Mouse (Mus musculus): ENCODE data around the gene Fancd2os. TPM values are rescaled to one million over a fixed set of nuclear protein-coding genes. Genes with fewer than 3 reads are reported as not detected.

Gene Fancd2os
- total RNA-seq, 1 experiment = 0.45 TPM

GRCm38 (mm10) chr6:113643967-113644366, 43.5 kb upstream of the Fancd2os start:
- Histone ChIP-seq H3K9me3 (ENCODE audit: control insufficient read depth, insufficient read depth, low read depth, low read length) (no peaks in the 10 kb centered on the region), H3K4me1 (ENCODE audit: control insufficient read depth in 2 of 2, insufficient read depth in 2 of 2, low read length in 2 of 2, poor library complexity in 1 of 2) (no peaks in the 10 kb centered on the region), H3K36me3 (ENCODE audit: control insufficient read depth, insufficient read depth, low read length, poor library complexity, severe bottlenecking) (no peaks in the 10 kb centered on the region), H3K4me3 (ENCODE audit: insufficient read depth in 1 of 2, low read depth in 1 of 2, low read length in 2 of 2, poor library complexity in 1 of 2, severe bottlenecking in 1 of 2) (no peak overlapping the region), H3K27ac (ENCODE audit: insufficient read depth, low read depth, low read length, poor library complexity, severe bottlenecking) (no peak overlapping the region), H3K9ac (ENCODE audit: insufficient read depth, low read depth, low read length, poor library complexity, severe bottlenecking) (no peak overlapping the region)
- no peak for TF ChIP-seq ZNF384 (IDR thresholded peaks at IDR 0.05; ENCODE audit: low read depth, low read length)
- in situ Hi-C loops (cut with MboI; ENCODE audit: low sequenced_read_pairs in 2 of 2, unreplicated experiment in 2 of 2) = no loop called here
- no peak for DNase-seq (ENCODE audit: low read depth, low spot score)

- DNase-seq (ENCODE audit: low read depth, low spot score) = no peak
- Histone ChIP-seq H3K9me3 (ENCODE audit: control insufficient read depth, insufficient read depth, low read depth, low read length) (no peaks in the 10 kb centered on the region), H3K27ac (ENCODE audit: insufficient read depth, low read depth, low read length, poor library complexity, severe bottlenecking) (no peak overlapping the region), H3K4me3 (ENCODE audit: insufficient read depth in 1 of 2, low read depth in 1 of 2, low read length in 2 of 2, poor library complexity in 1 of 2, severe bottlenecking in 1 of 2) (no peak overlapping the region), H3K36me3 (ENCODE audit: control insufficient read depth, insufficient read depth, low read length, poor library complexity, severe bottlenecking) (no peaks in the 10 kb centered on the region), H3K9ac (ENCODE audit: insufficient read depth, low read depth, low read length, poor library complexity, severe bottlenecking) (no peak overlapping the region), H3K4me1 (ENCODE audit: control insufficient read depth in 2 of 2, insufficient read depth in 2 of 2, low read length in 2 of 2, poor library complexity in 1 of 2) (no peaks in the 10 kb centered on the region)
- no peak for TF ChIP-seq ZC3H11A (IDR thresholded peaks at IDR 0.05; ENCODE audit: borderline replicate concordance, low read depth, low read length)
- no peak for TF ChIP-seq HCFC1 (IDR thresholded peaks at IDR 0.05; ENCODE audit: borderline replicate concordance, insufficient read depth, low read length)
- TF ChIP-seq CHD2 (IDR thresholded peaks at IDR 0.05; ENCODE audit: low read depth, low read length) = no peak
- no peak for TF ChIP-seq MAFK (IDR thresholded peaks at IDR 0.05; ENCODE audit: insufficient read depth, low read depth, low read length)
- TF ChIP-seq ZNF384 (IDR thresholded peaks at IDR 0.05; ENCODE audit: low read depth, low read length) = no peak
- in situ Hi-C loops (cut with MboI; ENCODE audit: low sequenced_read_pairs in 2 of 2, unreplicated experiment in 2 of 2) = no loop called here
Observed at GRCm38 (mm10) chr6:113643021-113643420, 42.5 kb upstream of the Fancd2os start.

- H3K4me3 ChIP-seq (ENCODE audit: insufficient read depth in 1 of 2, low read depth in 1 of 2, low read length in 2 of 2, poor library complexity in 1 of 2, severe bottlenecking in 1 of 2) = no peak overlapping the region
Observed at GRCm38 (mm10) chr6:113642605-113643004, 42.1 kb upstream of the Fancd2os start.

GRCm38 (mm10) chr6:113639201-113639600, 38.7 kb upstream of the Fancd2os start:
- H3K9me3 ChIP-seq (ENCODE audit: control insufficient read depth, insufficient read depth, low read depth, low read length) = no peaks in the 10 kb centered on the region
- no peak overlapping the region for H3K4me3 ChIP-seq (ENCODE audit: insufficient read depth in 1 of 2, low read depth in 1 of 2, low read length in 2 of 2, poor library complexity in 1 of 2, severe bottlenecking in 1 of 2)
- no peaks in the 10 kb centered on the region for H3K36me3 ChIP-seq (ENCODE audit: control insufficient read depth, insufficient read depth, low read length, poor library complexity, severe bottlenecking)
- no peak for DNase-seq (ENCODE audit: low read depth, low spot score)
- H3K27ac ChIP-seq (ENCODE audit: insufficient read depth, low read depth, low read length, poor library complexity, severe bottlenecking) = no peak overlapping the region
- 0 out of 4 replicates have a peak, but pooled peaks cover 0 to 2% of the 10 kb centered on the region in 2 experiments for H3K4me1 ChIP-seq (ENCODE audit: control insufficient read depth in 2 of 2, insufficient read depth in 2 of 2, low read length in 2 of 2, poor library complexity in 1 of 2)
- H3K9ac ChIP-seq (ENCODE audit: insufficient read depth, low read depth, low read length, poor library complexity, severe bottlenecking) = no peak overlapping the region
- in situ Hi-C loops (cut with MboI; ENCODE audit: low sequenced_read_pairs in 2 of 2, unreplicated experiment in 2 of 2) = loop anchor here in 1 of 2 experiments (5.0 kb wide), 1 partner anchor 43 kb away; no protein-coding TSS in a partner anchor
- TF ChIP-seq MAFK (IDR thresholded peaks at IDR 0.05; ENCODE audit: insufficient read depth, low read depth, low read length) (no peak), HCFC1 (IDR thresholded peaks at IDR 0.05; ENCODE audit: borderline replicate concordance, insufficient read depth, low read length) (no peak), ZNF384 (IDR thresholded peaks at IDR 0.05; ENCODE audit: low read depth, low read length) (no peak), CHD2 (IDR thresholded peaks at IDR 0.05; ENCODE audit: low read depth, low read length) (no peak), ZC3H11A (IDR thresholded peaks at IDR 0.05; ENCODE audit: borderline replicate concordance, low read depth, low read length) (no peak)

More at GRCm38 (mm10) chr6:113642605-113643004, 42.1 kb upstream of the Fancd2os start:
- TF ChIP-seq HCFC1 (IDR thresholded peaks at IDR 0.05; ENCODE audit: borderline replicate concordance, insufficient read depth, low read length) = no peak
- TF ChIP-seq MAFK (IDR thresholded peaks at IDR 0.05; ENCODE audit: insufficient read depth, low read depth, low read length) = no peak
- H3K27ac ChIP-seq (ENCODE audit: insufficient read depth, low read depth, low read length, poor library complexity, severe bottlenecking) = no peak overlapping the region
- in situ Hi-C loops (cut with MboI; ENCODE audit: low sequenced_read_pairs in 2 of 2, unreplicated experiment in 2 of 2) = no loop called here
- H3K36me3 ChIP-seq (ENCODE audit: control insufficient read depth, insufficient read depth, low read length, poor library complexity, severe bottlenecking) = no peaks in the 10 kb centered on the region
- no peak overlapping the region for H3K9ac ChIP-seq (ENCODE audit: insufficient read depth, low read depth, low read length, poor library complexity, severe bottlenecking)
- DNase-seq (ENCODE audit: low read depth, low spot score) = no peak
- no peaks in the 10 kb centered on the region for H3K9me3 ChIP-seq (ENCODE audit: control insufficient read depth, insufficient read depth, low read depth, low read length)
- no peaks in the 10 kb centered on the region for H3K4me1 ChIP-seq (ENCODE audit: control insufficient read depth in 2 of 2, insufficient read depth in 2 of 2, low read length in 2 of 2, poor library complexity in 1 of 2)

GRCm38 (mm10) chr6:113638302-113639040, 38.0 kb upstream of the Fancd2os start, which contains the start of gene Irak2:
TSS of gene Irak2 (plus strand) at chr6:113638467.
- Histone ChIP-seq H3K9ac (ENCODE audit: insufficient read depth, low read depth, low read length, poor library complexity, severe bottlenecking) (peak within 1 kb of the TSS; percentile 60), H3K36me3 (ENCODE audit: control insufficient read depth, insufficient read depth, low read length, poor library complexity, severe bottlenecking) (no peaks in the 10 kb centered on the region), H3K4me1 (ENCODE audit: control insufficient read depth in 2 of 2, insufficient read depth in 2 of 2, low read length in 2 of 2, poor library complexity in 1 of 2) (0 out of 4 replicates have a peak, but pooled peaks cover 0 to 2% of the 10 kb centered on the region in 2 experiments), H3K9me3 (ENCODE audit: control insufficient read depth, insufficient read depth, low read depth, low read length) (no peaks in the 10 kb centered on the region), H3K27ac (ENCODE audit: insufficient read depth, low read depth, low read length, poor library complexity, severe bottlenecking) (no peak within 1 kb of the TSS), H3K4me3 (ENCODE audit: insufficient read depth in 1 of 2, low read depth in 1 of 2, low read length in 2 of 2, poor library complexity in 1 of 2, severe bottlenecking in 1 of 2) (peak within 1 kb of the TSS; percentile 68 to 72)
- peak; percentile 65; the same call in 1 of the 2 replicates for TF ChIP-seq ZC3H11A (IDR thresholded peaks at IDR 0.05; ENCODE audit: borderline replicate concordance, low read depth, low read length)
- 0 out of 2 replicates have a peak, but pooled peaks have one; percentile 14 for TF ChIP-seq HCFC1 (IDR thresholded peaks at IDR 0.05; ENCODE audit: borderline replicate concordance, insufficient read depth, low read length)
- TF ChIP-seq CHD2 (IDR thresholded peaks at IDR 0.05; ENCODE audit: low read depth, low read length) = no peak
- TF ChIP-seq MAFK (IDR thresholded peaks at IDR 0.05; ENCODE audit: insufficient read depth, low read depth, low read length) = 0 out of 2 replicates have a peak, but pooled peaks have one; percentile 9
- peak; percentile 56; the same call in 1 of the 2 replicates for TF ChIP-seq ZNF384 (IDR thresholded peaks at IDR 0.05; ENCODE audit: low read depth, low read length)
- DNase-seq (ENCODE audit: low read depth, low spot score) = peak; percentile 88
- in situ Hi-C loops (cut with MboI; ENCODE audit: low sequenced_read_pairs in 2 of 2, unreplicated experiment in 2 of 2) = loop anchor here in 1 of 2 experiments (5.0 kb wide), 1 partner anchor 44 kb away; no protein-coding TSS in a partner anchor

All from ES-E14 (cell line).